Mouse (Mus musculus): ENCODE measurements around the gene Dera.

The Dera gene

DNA sequence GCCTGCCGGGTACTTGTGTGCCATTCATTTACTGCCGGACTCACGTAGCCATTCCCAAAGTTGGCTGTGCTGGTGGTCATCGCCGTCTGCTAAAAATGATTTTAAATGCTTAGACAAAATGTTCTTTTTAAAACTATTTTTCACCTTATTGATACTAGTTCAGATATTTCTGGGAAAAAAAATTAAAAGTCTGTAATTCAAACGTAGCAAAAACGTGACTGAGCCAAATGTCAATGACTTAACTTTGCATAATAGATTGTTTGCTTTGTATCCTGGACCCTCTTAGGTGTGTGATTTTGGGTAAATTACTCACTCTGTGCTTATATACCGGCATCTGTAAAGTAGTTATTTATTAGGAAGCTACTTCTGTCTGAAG, 499 bp downstream of the Dera start:
- in situ Hi-C loops (cut with MboI, MseI): no loop called here

DNA sequence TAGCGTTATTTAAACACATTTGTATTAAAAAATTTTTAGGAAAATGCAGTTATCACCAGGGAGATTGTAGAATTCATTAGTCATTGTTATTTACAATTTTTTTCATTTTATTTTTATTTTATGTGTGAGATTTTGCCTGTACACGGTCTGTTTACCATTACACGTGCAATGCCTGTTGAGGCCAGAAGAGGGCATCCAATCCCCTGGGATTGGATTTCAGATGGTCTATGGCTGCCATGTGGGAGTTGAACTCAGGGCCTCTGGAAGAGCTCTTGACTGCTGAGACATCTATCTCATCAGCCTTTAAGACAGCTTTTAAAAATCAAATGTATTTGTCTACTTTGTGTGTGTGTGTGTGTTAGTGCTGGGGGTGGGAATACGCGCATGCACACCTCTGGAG, 2.0 kb downstream of the Dera start:
- in situ Hi-C loops (cut with MboI, MseI): no loop called here

DNA sequence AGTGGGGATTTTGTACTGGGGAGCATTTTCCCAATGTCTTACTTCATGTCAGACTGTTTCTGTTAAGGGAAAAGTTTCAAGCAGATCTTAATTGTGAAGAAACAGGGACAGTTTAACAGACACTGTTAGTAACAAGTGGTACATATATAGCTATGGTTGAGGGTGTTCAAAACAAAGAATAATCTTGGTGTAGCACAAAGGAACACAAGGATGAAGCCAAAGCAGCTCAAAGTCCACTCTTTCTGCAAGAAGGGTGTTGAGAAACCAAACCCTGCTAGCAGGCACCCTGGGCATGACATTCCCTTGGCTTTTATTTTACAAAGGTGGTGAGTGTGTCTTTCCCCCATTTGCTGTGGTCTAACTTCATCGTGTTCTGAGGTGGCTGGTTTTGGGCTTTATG, 3.5 kb downstream of the Dera start:
- in situ Hi-C loops (cut with MboI, MseI): no loop called here

- in situ Hi-C loops (cut with MboI, MseI): no loop called here
Measured at GRCm38 (mm10) chr6:137759681-137760080, 5.3 kb downstream of the Dera start.

DNA sequence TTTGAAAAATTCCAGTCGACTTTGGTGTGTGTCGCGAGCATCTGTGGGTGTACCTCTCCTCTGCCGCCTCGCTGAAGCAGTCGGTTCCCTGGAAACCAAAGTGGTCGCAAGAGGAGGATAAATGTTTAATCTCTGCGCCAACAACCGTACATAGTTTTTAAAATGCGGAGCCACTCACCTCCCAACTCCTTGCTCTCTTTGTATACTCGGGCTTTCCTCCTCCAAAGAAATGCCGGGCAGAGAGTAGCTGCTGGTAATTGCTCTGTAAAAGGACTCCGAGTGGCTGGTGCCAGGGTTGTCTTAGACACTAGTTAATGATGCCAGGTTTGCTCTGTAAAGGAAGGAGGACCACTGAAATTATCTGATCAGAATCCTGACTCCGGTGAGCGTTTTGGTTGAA, 6.6 kb downstream of the Dera start:
- in situ Hi-C loops (cut with MboI, MseI): no loop called here

DNA sequence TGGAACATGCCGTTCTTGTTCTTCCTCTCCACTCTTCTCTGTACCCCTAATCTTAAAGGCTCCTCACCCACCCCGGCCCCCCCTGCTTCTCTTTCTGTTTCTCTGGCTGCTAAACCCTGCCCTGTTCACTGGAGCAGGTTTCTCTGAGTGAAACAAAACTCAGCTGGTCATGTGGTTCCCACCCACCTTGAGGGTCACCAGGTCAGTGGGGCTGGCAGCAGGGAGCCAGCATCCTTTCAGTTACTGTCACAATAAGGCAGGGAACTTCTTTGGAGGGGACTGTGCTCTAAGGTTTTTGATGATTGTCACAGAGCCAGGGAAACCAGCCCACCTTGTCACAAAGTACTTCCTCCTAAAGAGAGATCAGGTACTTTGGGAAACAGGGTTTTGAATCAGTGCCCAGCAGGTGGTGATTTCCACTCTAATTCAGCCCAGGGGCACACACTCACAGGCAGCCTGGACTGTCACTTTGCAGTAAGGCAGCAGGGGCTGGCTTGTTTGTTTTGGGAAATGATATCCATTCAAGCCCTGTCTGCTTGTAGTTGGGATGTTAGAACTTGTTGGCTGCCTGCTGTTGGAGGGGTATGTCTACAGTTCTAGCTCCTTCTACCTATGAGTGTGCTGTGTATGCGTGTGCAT, 10.3 kb downstream of the Dera start:
- in situ Hi-C loops (cut with MboI, MseI): no loop called here

- in situ Hi-C loops (cut with MboI, MseI): no loop called here
Measured at GRCm38 (mm10) chr6:137766177-137766576, 11.8 kb downstream of the Dera start.

DNA sequence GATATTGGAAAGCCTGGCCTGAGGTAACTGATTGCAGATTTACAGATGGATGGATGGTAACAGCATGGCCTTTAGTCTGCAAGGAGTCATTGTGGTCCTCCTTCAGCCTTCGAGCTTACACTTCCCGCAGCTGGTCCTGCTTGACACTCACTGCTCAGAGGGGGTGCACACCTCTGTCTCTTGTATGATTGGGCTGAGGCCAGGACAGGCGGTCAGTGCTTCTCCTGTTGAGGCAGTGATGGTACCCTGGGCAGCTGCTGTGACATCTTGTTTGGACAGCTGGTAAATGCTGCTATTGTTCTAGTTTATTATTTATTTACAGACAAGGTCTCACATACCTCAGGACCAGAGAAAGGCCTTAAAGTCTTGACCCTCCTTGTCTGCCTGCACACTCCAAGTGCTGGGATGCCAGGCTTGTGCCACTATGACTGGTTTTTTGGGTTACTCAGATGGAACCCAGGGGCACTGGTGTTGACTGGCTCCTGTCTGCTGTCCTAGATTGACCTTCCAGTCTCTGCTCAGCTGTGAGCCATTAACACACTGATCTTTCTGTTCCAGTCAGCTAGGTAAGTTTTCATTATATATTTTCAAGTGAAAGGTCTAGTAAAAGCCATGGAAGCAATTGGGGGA, 17.4 kb downstream of the Dera start:
- in situ Hi-C loops (cut with MboI, MseI): no loop called here

DNA sequence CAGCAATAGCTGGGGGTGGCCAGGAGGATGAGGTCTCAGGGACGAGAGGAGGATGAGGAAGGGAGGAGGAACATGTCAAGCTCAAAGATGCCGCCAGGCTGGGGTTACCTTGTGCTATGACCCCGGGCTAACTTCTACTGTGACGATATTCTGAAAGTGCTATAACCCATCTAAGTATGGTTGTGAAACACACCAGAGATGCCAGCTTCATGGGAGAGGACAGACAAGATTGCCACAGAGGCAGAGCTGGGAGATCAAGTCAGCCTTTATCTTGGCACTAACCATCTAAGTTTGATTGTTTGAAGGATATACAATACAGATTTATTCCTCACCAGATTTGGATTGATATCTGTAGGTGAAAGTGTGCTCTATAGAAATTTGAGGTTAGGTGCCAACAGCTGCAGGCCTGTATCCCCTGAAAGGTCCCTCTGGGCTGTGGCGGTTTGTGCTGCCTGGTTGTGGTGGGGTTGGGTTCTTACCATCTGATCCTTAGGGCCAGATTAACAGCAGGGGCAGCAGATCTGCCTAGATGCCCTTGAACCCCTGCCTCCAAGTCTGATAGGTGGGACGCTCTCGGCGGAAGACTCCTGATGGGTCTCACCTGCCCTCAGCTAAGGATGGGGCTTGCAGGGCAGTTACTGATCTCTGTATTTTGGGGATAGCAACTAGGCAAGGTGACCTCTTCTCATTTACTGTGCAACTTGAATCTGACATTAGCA, 18.7 kb downstream of the Dera start:
- in situ Hi-C loops (cut with MboI, MseI): no loop called here

GRCm38 (mm10) chr6:137773637-137774028, 19.3 kb downstream of the Dera start:
- in situ Hi-C loops (cut with MboI, MseI): no loop called here

- in situ Hi-C loops (cut with MboI, MseI): no loop called here
Measured at GRCm38 (mm10) chr6:137774166-137774565, 19.8 kb downstream of the Dera start.

DNA sequence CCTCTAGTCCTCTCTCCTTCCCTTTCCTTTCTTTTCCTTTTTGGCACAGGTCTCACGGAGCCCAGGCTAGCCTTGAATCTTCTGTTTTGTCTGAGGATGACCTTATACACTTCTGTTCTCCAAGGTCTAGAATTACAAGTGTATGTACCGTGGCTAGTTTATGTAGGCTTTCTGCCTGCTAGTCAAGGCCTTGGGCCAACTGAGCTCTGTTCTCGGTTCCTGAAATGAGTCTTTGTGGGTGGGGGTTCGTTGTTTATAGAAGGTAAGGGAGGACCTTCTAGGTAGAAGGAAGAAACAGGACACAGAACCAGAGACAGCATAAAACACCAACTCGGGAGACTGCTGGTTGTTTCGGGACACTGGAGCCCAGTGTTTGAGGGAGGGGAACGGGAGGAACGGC, 20.8 kb downstream of the Dera start:
- in situ Hi-C loops (cut with MboI, MseI): no loop called here

DNA sequence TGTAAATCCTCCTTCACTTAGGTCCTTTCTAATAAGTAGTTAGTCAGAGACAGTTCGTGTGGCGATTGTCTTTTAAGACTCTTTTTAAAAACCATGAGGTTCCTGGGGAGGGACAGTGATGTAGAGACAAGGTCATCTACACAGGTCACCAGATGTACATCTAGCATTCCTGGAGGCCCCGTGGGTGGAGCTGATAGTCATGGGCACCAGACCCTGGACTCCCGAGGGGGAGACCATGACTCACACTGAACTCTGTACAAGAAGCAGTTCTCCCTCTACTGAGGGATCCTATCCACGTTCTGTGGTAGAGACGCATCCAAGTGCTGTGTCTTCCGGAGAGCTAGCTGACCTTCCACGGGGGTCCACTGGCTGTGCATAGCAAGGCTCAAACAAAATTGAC, 22.6 kb downstream of the Dera start:
- in situ Hi-C loops (cut with MboI, MseI): no loop called here

DNA sequence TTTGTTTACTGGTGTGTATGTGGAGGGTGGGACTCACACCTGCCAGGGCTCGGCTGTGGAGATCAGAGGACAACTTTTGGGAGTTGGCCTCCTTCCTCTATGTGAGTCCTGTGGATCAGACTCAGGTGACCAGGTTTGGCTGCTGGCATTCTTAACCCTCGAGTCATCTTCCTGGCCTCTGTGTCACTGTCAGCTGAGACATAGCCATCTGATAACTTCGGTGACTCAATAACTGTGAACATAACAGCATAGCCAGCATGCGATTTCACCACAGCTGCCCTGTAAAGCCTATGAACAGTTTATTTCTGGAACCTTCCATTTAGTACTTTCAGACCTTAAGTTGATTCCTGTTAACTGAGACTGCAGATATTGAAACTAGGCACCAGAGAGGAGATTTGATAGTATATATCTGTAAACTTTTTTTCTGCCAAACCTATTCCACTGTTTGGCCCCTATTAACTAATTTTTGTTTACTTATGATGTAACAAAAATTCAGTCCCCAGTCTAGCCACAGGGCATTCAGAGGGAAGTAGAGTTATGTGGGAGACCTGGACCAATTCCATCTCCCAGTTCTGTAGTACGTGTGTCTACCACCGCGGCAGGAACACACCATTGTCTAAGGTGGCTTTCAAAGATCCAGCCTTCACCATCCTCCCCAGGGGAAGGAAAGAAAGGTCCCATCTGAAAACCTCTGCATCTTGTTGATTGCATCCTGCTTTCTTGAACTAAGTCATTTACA, 29.7 kb downstream of the Dera start:
- in situ Hi-C loops (cut with MboI, MseI): no loop called here

DNA sequence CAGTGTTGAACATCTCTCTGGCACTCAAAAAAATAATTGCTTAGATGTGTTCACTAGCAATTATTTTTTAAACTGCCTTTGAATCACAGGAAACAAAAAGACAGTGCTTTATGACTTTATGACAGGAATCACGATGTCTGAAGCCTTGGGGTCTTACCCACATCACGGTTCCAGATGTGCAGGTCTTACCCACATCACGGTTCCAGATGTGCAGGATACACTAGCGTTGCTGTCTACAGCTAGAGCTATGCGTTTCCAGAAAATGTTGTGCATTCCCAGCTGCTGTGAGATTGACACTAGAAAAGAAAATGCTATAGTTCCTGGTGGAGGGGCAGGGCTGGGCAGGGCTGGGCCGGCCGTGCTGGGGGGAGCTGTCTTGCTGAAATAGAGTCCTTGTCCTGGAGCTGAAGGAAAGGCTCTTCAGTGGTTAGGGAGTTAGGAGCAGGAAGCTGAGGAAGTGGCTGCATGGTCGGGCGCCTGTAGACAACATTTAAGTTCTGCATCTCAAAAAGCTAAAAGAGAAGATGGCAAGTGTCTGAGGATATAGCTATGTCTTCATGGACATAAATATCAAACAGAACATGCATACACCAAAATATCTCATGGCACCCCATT, 34.7 kb downstream of the Dera start:
- in situ Hi-C loops (cut with MboI, MseI): no loop called here

- in situ Hi-C loops (cut with MboI, MseI): no loop called here
Measured at GRCm38 (mm10) chr6:137789658-137790057, 35.3 kb downstream of the Dera start.

DNA sequence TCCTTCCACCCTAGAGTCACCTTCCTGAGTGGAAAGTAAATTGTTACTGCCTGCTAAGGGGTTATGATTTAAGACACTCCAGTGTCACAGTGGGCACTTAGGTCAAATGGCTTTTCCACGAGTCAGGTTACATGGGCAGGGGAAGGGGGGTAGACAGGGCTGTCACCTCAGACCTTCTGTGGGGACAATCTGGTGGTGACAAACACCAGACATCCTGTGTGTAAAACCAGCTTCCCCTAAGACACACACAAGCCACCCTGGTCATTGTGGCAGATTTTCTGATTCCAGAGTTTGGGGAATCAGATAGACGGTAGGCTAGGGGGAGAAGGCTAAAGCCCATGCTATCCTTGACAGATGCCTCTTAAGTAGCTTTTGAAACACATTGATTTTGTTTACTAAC, 41.1 kb downstream of the Dera start:
- in situ Hi-C loops (cut with MboI, MseI): no loop called here

DNA sequence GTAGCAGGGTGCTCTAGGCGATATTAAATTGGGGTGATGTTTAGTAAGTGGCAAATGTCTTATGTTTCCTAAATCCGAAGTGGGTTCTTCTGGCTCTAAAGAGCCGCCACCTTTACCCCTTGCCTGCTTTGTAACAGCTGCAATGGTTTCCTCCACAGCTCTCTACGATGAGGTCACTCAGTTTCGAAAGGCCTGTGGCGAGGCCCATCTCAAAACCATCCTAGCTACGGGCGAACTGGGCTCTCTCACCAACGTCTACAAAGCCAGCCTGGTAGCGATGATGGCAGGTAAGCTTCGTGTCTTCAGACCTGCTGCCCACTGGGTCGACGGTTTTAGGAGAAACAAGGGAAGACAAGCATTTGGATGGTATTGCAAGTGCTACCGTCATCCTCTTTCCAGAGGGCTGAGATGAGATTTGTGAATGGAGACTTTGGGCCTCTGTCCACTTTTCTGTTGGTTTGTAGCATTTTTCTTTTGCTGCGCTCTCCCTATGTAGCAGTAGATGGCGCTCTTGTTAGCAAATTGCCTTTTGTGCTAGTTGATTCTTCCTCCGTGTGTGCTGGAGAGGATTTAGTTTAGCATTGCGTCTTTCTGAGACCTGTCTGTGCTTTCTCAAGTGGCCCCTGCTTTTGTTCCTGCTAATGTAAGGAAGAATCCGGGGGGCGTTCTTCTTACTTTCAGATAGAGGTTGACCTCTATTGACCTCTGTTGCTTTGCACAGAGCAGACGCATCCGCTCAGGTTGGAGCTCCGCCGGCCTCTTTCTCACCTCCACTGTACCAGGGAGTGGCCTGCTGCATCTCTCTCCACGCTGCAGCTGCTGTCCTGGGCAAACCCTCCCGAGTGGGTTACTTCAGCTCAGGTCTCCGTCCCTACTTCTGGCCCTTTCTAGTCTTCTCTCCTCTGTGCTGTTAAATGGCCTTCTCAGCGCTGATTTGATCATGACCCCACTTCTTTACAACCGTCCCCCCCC, 42.5 kb downstream of the Dera start:
- in situ Hi-C loops (cut with MboI, MseI): no loop called here

DNA sequence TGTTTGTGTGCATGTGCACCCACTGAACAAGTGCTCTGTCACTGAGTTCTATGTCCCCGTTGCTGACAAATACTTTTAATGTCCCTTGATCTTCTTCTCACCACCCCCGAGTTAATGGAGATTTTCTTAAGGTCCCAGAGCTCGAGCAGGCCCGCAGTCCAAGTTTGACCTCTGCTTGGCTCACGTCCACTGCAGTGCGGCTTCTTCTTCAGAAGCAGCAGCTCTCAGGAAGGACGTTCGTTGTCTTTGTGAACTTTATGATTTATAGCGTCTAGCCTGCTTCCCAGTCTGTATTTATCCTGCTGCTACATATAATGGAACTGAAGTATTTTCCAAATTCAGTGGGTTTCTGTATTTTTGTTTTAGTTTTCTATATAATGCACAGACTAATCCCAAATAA, 44.9 kb downstream of the Dera start:
- in situ Hi-C loops (cut with MboI, MseI): no loop called here

DNA sequence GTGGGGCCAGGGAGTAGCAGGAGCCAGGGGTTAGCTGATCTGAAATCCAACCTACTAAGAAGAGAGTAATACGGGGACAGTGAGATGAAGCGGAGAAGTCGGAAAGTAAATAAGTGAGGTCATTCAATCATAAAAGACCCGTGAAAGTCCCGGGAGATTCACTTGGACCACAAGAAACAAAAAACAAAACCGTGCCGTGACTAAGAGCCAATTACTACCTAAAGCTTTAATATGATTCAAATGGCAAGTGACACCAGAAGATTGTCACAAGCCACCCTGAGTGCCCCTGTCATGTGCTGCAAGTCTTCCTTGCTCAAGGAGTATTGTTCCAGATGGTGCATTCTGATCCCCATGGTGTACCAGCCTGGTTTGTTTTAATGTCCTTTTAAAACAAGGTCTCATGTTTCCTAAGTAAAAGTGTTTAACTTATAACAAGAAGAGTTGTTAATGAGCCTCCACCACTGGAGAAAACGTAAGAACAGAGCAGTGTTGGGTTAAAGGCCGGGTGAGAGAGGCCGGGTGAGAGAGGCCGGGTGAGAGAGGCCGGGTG, 49.2 kb downstream of the Dera start:
- in situ Hi-C loops (cut with MboI, MseI): no loop called here

DNA sequence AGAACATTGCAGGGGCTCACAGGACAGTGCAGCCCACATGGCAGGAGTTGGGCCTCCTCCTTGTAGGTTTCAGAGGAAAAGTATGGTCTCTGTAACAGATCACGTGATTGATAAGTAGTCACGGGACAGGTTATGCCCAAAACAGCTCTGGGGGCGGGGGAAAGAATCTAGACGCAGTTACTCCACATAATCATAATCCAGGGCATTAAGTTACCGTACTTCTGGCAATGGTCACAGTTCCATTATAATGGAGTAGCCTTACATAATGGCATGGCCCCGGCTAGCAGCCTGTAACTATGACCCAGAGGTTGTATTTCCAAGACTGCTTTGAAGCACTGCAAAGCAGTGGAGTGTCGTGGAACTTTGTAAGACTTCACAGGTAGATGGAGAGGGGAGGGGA, 49.8 kb downstream of the Dera start:
- in situ Hi-C loops (cut with MboI, MseI): no loop called here

All from T-helper 1 cell (primary cell).